Mouse (Mus musculus) myocyte (in vitro differentiated cells): Measurements from ENCODE around the gene Prmt7. TPM values are rescaled to one million over a fixed set of nuclear protein-coding genes. Genes with fewer than 3 reads are reported as not detected.

ENCODE experiments used
- H3K27me3 ChIP-seq: one replicate; pipeline ENCODE4 v1.6.1; 2011; ENCODE audit not compliant: control insufficient read depth, insufficient read depth, insufficient read length
- H3K36me3 ChIP-seq: one replicate; pipeline ENCODE4 v1.6.1; 2011; ENCODE audit not compliant: control insufficient read depth, insufficient read depth
- H3K4me2 ChIP-seq: one replicate; pipeline ENCODE4 v1.6.1; 2011; ENCODE audit warnings: low read depth, control low read depth
- H3K4me3 ChIP-seq: one replicate; pipeline ENCODE4 v1.5.1; 2011; ENCODE audit warnings: mild to moderate bottlenecking, control low read depth, moderate library complexity
- H3K79me2 ChIP-seq: one replicate; pipeline ENCODE4 v1.6.1; 2011; ENCODE audit not compliant: control insufficient read depth, insufficient read depth
- H3ac ChIP-seq: one replicate; pipeline ENCODE4 v1.6.1; 2011; ENCODE audit not compliant: control insufficient read depth, insufficient read length
- CEBPB ChIP-seq: IDR thresholded peaks from 2 replicates; pipeline ENCODE4 v1.6.1; 2011; ENCODE audit warnings: mild to moderate bottlenecking, moderate library complexity; ENCODE audit not compliant: poor library complexity, insufficient read depth, severe bottlenecking
- E2F4 ChIP-seq: IDR thresholded peaks from one replicate; pipeline ENCODE4 v1.6.1; 2011; ENCODE audit warnings: mild to moderate bottlenecking, control low read depth, moderate library complexity; ENCODE audit not compliant: insufficient read depth
- MAX ChIP-seq: IDR thresholded peaks from one replicate; pipeline ENCODE4 v1.6.1; 2011; ENCODE audit warnings: low read depth, mild to moderate bottlenecking, control low read depth
- MYOD1 ChIP-seq, 3 experiments: IDR thresholded peaks; one replicate each; pipeline ENCODE4 v1.6.1; 2011; ENCODE audit warnings: control low read depth in 2 of 3, low read depth in 2 of 3, mild to moderate bottlenecking in 2 of 3, moderate library complexity in 1 of 3; ENCODE audit not compliant: insufficient read length in 2 of 3, control insufficient read depth in 1 of 3
- MYOG ChIP-seq, 3 experiments: IDR thresholded peaks; one replicate each; pipeline ENCODE4 v1.6.1; 2011; ENCODE audit warnings: control low read depth in 2 of 3, low read depth in 2 of 3, mild to moderate bottlenecking in 2 of 3; ENCODE audit not compliant: insufficient read length in 2 of 3, control insufficient read depth in 1 of 3, insufficient read depth in 1 of 3
- POLR2A ChIP-seq: IDR thresholded peaks from one replicate; pipeline ENCODE4 v1.6.1; 2011; ENCODE audit warnings: low read depth, mild to moderate bottlenecking, control low read depth, moderate library complexity; ENCODE audit not compliant: insufficient read length
- POLR2AphosphoS2 ChIP-seq: IDR thresholded peaks from one replicate; pipeline ENCODE4 v1.6.1; 2011; ENCODE audit warnings: low read depth, control low read depth; ENCODE audit not compliant: insufficient read length
- REST ChIP-seq: IDR thresholded peaks from one replicate; pipeline ENCODE4 v1.6.1; 2011; ENCODE audit warnings: mild to moderate bottlenecking, control low read depth, moderate library complexity; ENCODE audit not compliant: insufficient read depth, insufficient read length
- SRF ChIP-seq: IDR thresholded peaks from one replicate; pipeline ENCODE4 v1.6.1; 2011; ENCODE audit warnings: low read depth; ENCODE audit not compliant: control insufficient read depth, insufficient read length
- TCF12 ChIP-seq: IDR thresholded peaks from one replicate; pipeline ENCODE4 v1.6.1; 2011; ENCODE audit warnings: mild to moderate bottlenecking, control low read depth; ENCODE audit not compliant: poor library complexity, insufficient read depth, severe bottlenecking
- TCF3 ChIP-seq: IDR thresholded peaks from one replicate; pipeline ENCODE4 v1.6.1; 2011; ENCODE audit warnings: low read depth, control low read depth; ENCODE audit not compliant: insufficient read length
- USF1 ChIP-seq: IDR thresholded peaks from one replicate; pipeline ENCODE4 v1.6.1; 2011; ENCODE audit warnings: low read depth, mild to moderate bottlenecking, control low read depth, moderate library complexity
- polyA plus RNA-seq: library from polyadenylated mRNA; unstranded; fragments of >200 nt; fragmentation: generic; extraction: Trizol; gene quantifications from one replicate; pipeline ENCODE4 v1.2.1, GENCODE M21; 2012; ENCODE audit warnings: missing spikeins

Prmt7 gene
- polyA plus RNA-seq, 1 experiment = 36.4 TPM

GRCm38 (mm10) chr8:106288732-106289131 is 78.0 kb downstream of the Prmt7 start:
- Histone ChIP-seq H3K27me3 (peaks cover 42% of the 10 kb centered on the region), H3K4me2 (no peak overlapping the region), H3ac (no peak overlapping the region), H3K4me3 (no peak overlapping the region), H3K79me2 (no peaks in the 10 kb centered on the region), H3K36me3 (no peaks in the 10 kb centered on the region)
- TF ChIP-seq USF1 = no peak
- no peak for TF ChIP-seq POLR2A
- TF ChIP-seq TCF12 = no peak
- TF ChIP-seq SRF = no peak
- TF ChIP-seq TCF3 = no peak
- no peak for TF ChIP-seq E2F4
- TF ChIP-seq POLR2AphosphoS2 = no peak
- no peak for TF ChIP-seq CEBPB
- TF ChIP-seq MYOD1 (IDR thresholded peaks at IDR 0.05; ENCODE audit: control insufficient read depth in 1 of 3, insufficient read length in 2 of 3, low read depth in 2 of 3) = no peak
- TF ChIP-seq MAX = no peak
- no peak for TF ChIP-seq REST
- no peak for TF ChIP-seq MYOG (IDR thresholded peaks at IDR 0.05; ENCODE audit: control insufficient read depth in 1 of 3, insufficient read depth in 1 of 3, insufficient read length in 2 of 3, low read depth in 2 of 3)

- Histone ChIP-seq H3K36me3 (no peaks in the 10 kb centered on the region), H3K27me3 (peaks cover 49% of the 10 kb centered on the region), H3K4me2 (no peak overlapping the region), H3ac (no peak overlapping the region), H3K79me2 (no peaks in the 10 kb centered on the region), H3K4me3 (no peak overlapping the region)
- TF ChIP-seq MYOD1 (IDR thresholded peaks at IDR 0.05; ENCODE audit: control insufficient read depth in 1 of 3, insufficient read length in 2 of 3, low read depth in 2 of 3) (no peak), CEBPB (no peak), USF1 (no peak), MAX (no peak), SRF (no peak), POLR2AphosphoS2 (no peak), TCF3 (no peak), E2F4 (no peak), TCF12 (no peak), REST (no peak), POLR2A (no peak), MYOG (IDR thresholded peaks at IDR 0.05; ENCODE audit: control insufficient read depth in 1 of 3, insufficient read depth in 1 of 3, insufficient read length in 2 of 3, low read depth in 2 of 3) (no peak)
These were observed 78.7 kb downstream of the Prmt7 start for GRCm38 (mm10) chr8:106289464-106289863.

- Histone ChIP-seq H3K79me2 (no peaks in the 10 kb centered on the region), H3K4me3 (no peak overlapping the region), H3K27me3 (peaks cover 67% of the 10 kb centered on the region), H3K36me3 (no peaks in the 10 kb centered on the region), H3K4me2 (peak overlapping the region; percentile 13), H3ac (no peak overlapping the region)
- TF ChIP-seq MYOD1 (IDR thresholded peaks at IDR 0.05; ENCODE audit: control insufficient read depth in 1 of 3, insufficient read length in 2 of 3, low read depth in 2 of 3) (no peak), CEBPB (no peak), SRF (no peak), E2F4 (no peak), MAX (no peak), POLR2AphosphoS2 (no peak), MYOG (IDR thresholded peaks at IDR 0.05; ENCODE audit: control insufficient read depth in 1 of 3, insufficient read depth in 1 of 3, insufficient read length in 2 of 3, low read depth in 2 of 3) (no peak), USF1 (no peak), TCF3 (no peak), POLR2A (no peak), TCF12 (no peak), REST (no peak)
These were observed 82.0 kb downstream of the Prmt7 start for GRCm38 (mm10) chr8:106292484-106293396.

GRCm38 (mm10) chr8:106298261-106298660 is 87.5 kb downstream of the Prmt7 start:
- no peak overlapping the region for H3K4me3 ChIP-seq
- no peak overlapping the region for H3ac ChIP-seq
- H3K4me2 ChIP-seq = no peak overlapping the region
- H3K79me2 ChIP-seq = no peaks in the 10 kb centered on the region
- no peak for TF ChIP-seq E2F4
- no peak for TF ChIP-seq USF1
- no peak for TF ChIP-seq REST
- no peak for TF ChIP-seq TCF3
- no peak for TF ChIP-seq POLR2A
- no peak for TF ChIP-seq POLR2AphosphoS2
- no peak for TF ChIP-seq MYOD1 (IDR thresholded peaks at IDR 0.05; ENCODE audit: control insufficient read depth in 1 of 3, insufficient read length in 2 of 3, low read depth in 2 of 3)
- TF ChIP-seq CEBPB = no peak
- TF ChIP-seq TCF12 = no peak
- no peak for TF ChIP-seq MAX
- TF ChIP-seq SRF = no peak
- no peak for TF ChIP-seq MYOG (IDR thresholded peaks at IDR 0.05; ENCODE audit: control insufficient read depth in 1 of 3, insufficient read depth in 1 of 3, insufficient read length in 2 of 3, low read depth in 2 of 3)
- H3K36me3 ChIP-seq = no peaks in the 10 kb centered on the region
- H3K27me3 ChIP-seq = peaks cover 51% of the 10 kb centered on the region
